Mouse (Mus musculus): ENCODE measurements around the gene Icos.

DNA sequence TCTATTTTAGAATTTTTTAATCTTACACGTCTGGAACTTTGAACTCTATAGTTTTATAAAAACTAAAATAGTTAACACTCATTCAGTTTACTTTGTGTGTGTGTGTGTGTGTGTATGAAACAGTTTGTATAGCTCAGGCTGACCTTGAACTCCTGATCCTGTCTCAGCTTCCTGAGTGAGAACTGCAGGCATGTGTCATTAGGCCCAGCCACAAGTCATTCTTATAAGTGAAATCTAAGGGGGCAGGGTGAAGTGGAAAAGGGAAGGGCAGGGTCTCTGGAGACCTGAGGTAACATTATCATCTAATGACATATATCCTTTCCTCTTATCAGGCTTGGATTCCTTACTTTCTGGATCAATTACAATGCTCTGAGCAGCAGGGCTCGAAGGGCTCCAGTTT is 34.8 kb upstream of the Icos start:
- TF ChIP-seq CTCF (IDR thresholded peaks at IDR 0.05; ENCODE audit: control insufficient read depth, insufficient read depth, insufficient read length) (no peak), FOSL1 (IDR thresholded peaks at IDR 0.05; ENCODE audit: insufficient read depth, low read length, poor library complexity, severe bottlenecking) (no peak), USF1 (IDR thresholded peaks at IDR 0.05; ENCODE audit: low read depth) (no peak), CEBPB (IDR thresholded peaks at IDR 0.05; ENCODE audit: low read depth) (no peak), MYOG (IDR thresholded peaks at IDR 0.05; ENCODE audit: control insufficient read depth, extremely low read depth, insufficient read length) (no peak), MAX (IDR thresholded peaks at IDR 0.05) (no peak)

Measured in C2C12 (cell line).